Comparison of ENCODE assay signal across 16 mouse cellular contexts in genomic region chr12:29222099-29222498, GRCm38 (mm10).
"Had no signal": no experiment of that assay in that cellular context is flagged by ENCODE, and none has a peak within 500 bp of the region (broad histone marks: within the 10 kb centered on the region; RNA-seq: fewer than 3 reads in every experiment).

No protein-coding gene starts in this region.

- H3K9ac ChIP-seq: liver, embryonic 15.5 days; lung, embryonic 15.5 days; midbrain, embryonic 12.5 days had no signal

- H3K4me3 ChIP-seq: layer of hippocampus, adult 2 months; limb, embryonic 10.5 days; liver, embryonic 15.5 days; lung, embryonic 15.5 days; megakaryocyte, embryonic 14.5 days; midbrain, embryonic 12.5 days had no signal

- DNase-seq: kidney, adult 18-20 months; kidney, postnatal 10 days; lung, postnatal 14 days; retina, postnatal 1 day; right cerebral cortex, postnatal 4 days; spleen, adult 18-20 months; thymus, adult 2 months; thymus, postnatal 36 days had no signal

- H3K27me3 ChIP-seq: liver, embryonic 15.5 days; lung, embryonic 15.5 days; megakaryocyte, embryonic 14.5 days; midbrain, embryonic 12.5 days had no signal

- H3K27ac ChIP-seq: layer of hippocampus, adult 2 months; limb, embryonic 10.5 days; liver, embryonic 15.5 days; lung, embryonic 15.5 days; macrophage; midbrain, embryonic 12.5 days had no signal

- H3K4me1 ChIP-seq: limb, embryonic 10.5 days; liver, embryonic 15.5 days; lung, embryonic 15.5 days; megakaryocyte, embryonic 14.5 days; midbrain, embryonic 12.5 days had no signal

- H3K36me3 ChIP-seq: limb, embryonic 10.5 days; liver, embryonic 15.5 days; lung, embryonic 15.5 days; midbrain, embryonic 12.5 days had no signal

- H3K4me2 ChIP-seq: liver, embryonic 11.5 days; liver, embryonic 15.5 days; lung, embryonic 15.5 days; midbrain, embryonic 12.5 days had no signal

- H3K9me3 ChIP-seq: limb, embryonic 10.5 days; liver, embryonic 15.5 days; lung, embryonic 15.5 days; megakaryocyte, embryonic 14.5 days; midbrain, embryonic 12.5 days had no signal
